Mouse (Mus musculus): ENCODE results near the gene Ddi2. TPM values are rescaled to one million over a fixed set of nuclear protein-coding genes. Genes with fewer than 3 reads are reported as not detected.

The Ddi2 gene
- total and polyA plus RNA-seq, 2 experiments from 2014 or later, result 11.5 to 32.8 TPM

GRCm38 (mm10) chr4:141681767-141682166 is 41.5 kb downstream of the Ddi2 start:
- no peak overlapping the region for H3K9ac ChIP-seq (replicated peaks; ENCODE audit: low read depth, low read length)
- H3K4me2 ChIP-seq (ENCODE audit: low read depth, low read length), result no peak overlapping the region
- no peaks in the 10 kb centered on the region for H3K9me3 ChIP-seq (replicated peaks; ENCODE audit: control insufficient read depth, low read length)
- ATAC-seq (ENCODE audit: insufficient read depth, low read depth) (peak; percentile 46; the same call in 1 of the 2 replicates), DNase-seq (ENCODE audit: low spot score) (no peak)
- H3K4me3 ChIP-seq (ENCODE audit: low read depth, low read length), result no peak overlapping the region
- H3K27me3 ChIP-seq (ENCODE audit: control insufficient read depth, insufficient read depth, low read length), result no peaks in the 10 kb centered on the region
- H3K36me3 ChIP-seq (replicated peaks; ENCODE audit: control insufficient read depth, insufficient read depth, low read length), result peaks cover 40% of the 10 kb centered on the region
- 40% methylated on average over 7 of the region's 7 CpGs for WGBS
- TF ChIP-seq EP300 (IDR thresholded peaks at IDR 0.05; ENCODE audit: low read depth) (no peak), CTCF (IDR thresholded peaks at IDR 0.05; ENCODE audit: low read depth) (no peak)
- H3K4me1 ChIP-seq (ENCODE audit: control insufficient read depth, insufficient read depth), result peaks cover 16% of the 10 kb centered on the region
- no peak overlapping the region for H3K27ac ChIP-seq (ENCODE audit: low read depth)

DNA sequence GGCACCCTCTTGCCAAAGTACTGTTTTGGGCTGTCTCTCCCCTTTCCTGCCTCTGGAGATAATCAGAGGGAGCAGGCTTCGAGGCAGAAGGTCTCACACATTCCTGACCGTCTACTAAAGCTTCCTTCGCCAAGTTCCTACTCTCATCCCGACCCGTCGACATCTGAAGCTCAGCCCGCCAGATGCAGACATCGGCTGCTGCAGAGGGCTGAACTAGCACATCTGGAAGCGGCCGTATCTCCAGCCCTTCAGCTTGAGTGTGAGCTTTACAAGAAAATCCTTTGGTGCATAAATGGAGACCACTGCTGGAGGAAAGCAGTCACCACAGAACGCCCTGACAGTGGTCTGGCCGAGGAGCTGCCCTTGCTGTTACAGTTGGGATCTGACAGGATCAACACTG is 42.3 kb downstream of the Ddi2 start:
- 25% methylated on average over 12 of the region's 12 CpGs for WGBS
- Histone ChIP-seq H3K4me2 (ENCODE audit: low read depth, low read length) (no peak overlapping the region), H3K9ac (replicated peaks; ENCODE audit: low read depth, low read length) (no peak overlapping the region), H3K9me3 (replicated peaks; ENCODE audit: control insufficient read depth, low read length) (no peaks in the 10 kb centered on the region), H3K27ac (ENCODE audit: low read depth) (peak overlapping the region; percentile 28; the same call in 1 of the 2 replicates), H3K27me3 (ENCODE audit: control insufficient read depth, insufficient read depth, low read length) (no peaks in the 10 kb centered on the region), H3K4me3 (ENCODE audit: low read depth, low read length) (no peak overlapping the region), H3K36me3 (replicated peaks; ENCODE audit: control insufficient read depth, insufficient read depth, low read length) (peaks cover 31% of the 10 kb centered on the region), H3K4me1 (ENCODE audit: control insufficient read depth, insufficient read depth) (peaks cover 21% of the 10 kb centered on the region)
- ATAC-seq (ENCODE audit: insufficient read depth, low read depth), result 0 out of 2 replicates have a peak, but pooled peaks have one; percentile 7
- no peak for DNase-seq (ENCODE audit: low spot score)
- no peak for TF ChIP-seq EP300 (IDR thresholded peaks at IDR 0.05; ENCODE audit: low read depth)
- no peak for TF ChIP-seq CTCF (IDR thresholded peaks at IDR 0.05; ENCODE audit: low read depth)

DNA sequence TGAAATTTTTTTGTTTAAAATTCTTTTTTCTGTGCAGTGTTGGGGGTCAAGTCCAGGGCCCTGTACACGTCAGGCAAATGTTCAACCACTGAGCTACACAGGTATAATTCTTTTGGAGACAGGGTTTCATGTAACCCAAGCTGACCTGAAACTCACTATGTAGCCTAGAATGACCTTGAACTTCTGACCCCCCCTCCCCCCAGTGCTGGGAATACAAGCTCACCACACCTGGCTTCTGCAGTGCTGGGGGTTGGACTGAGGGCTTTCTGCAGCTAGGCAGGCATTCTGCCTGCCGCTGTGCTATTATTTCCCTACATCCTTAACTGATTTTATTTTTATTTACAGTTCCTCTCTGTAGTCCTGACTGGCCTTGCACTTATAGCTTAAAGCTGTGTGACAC is 44.2 kb downstream of the Ddi2 start:
- no peak overlapping the region for H3K9ac ChIP-seq (replicated peaks; ENCODE audit: low read depth, low read length)
- TF ChIP-seq EP300 (IDR thresholded peaks at IDR 0.05; ENCODE audit: low read depth) (no peak), CTCF (IDR thresholded peaks at IDR 0.05; ENCODE audit: low read depth) (no peak)
- H3K4me1 ChIP-seq (ENCODE audit: control insufficient read depth, insufficient read depth), result peaks cover 21% of the 10 kb centered on the region
- no peaks in the 10 kb centered on the region for H3K9me3 ChIP-seq (replicated peaks; ENCODE audit: control insufficient read depth, low read length)
- H3K27ac ChIP-seq (ENCODE audit: low read depth), result no peak overlapping the region
- no peak for DNase-seq (ENCODE audit: low spot score)
- no peak overlapping the region for H3K4me3 ChIP-seq (ENCODE audit: low read depth, low read length)
- no peaks in the 10 kb centered on the region for H3K27me3 ChIP-seq (ENCODE audit: control insufficient read depth, insufficient read depth, low read length)
- ATAC-seq (ENCODE audit: insufficient read depth, low read depth), result no peak
- H3K4me2 ChIP-seq (ENCODE audit: low read depth, low read length), result no peak overlapping the region
- WGBS, result 78% methylated on average over 2 of the region's 2 CpGs
- H3K36me3 ChIP-seq (replicated peaks; ENCODE audit: control insufficient read depth, insufficient read depth, low read length), result peaks cover 14% of the 10 kb centered on the region

- H3K27ac ChIP-seq (ENCODE audit: low read depth), result no peak overlapping the region
- H3K9me3 ChIP-seq (replicated peaks; ENCODE audit: control insufficient read depth, low read length), result no peaks in the 10 kb centered on the region
- no peak for TF ChIP-seq CTCF (IDR thresholded peaks at IDR 0.05; ENCODE audit: low read depth)
- TF ChIP-seq EP300 (IDR thresholded peaks at IDR 0.05; ENCODE audit: low read depth), result no peak
- DNase-seq (ENCODE audit: low spot score) (no peak), ATAC-seq (ENCODE audit: insufficient read depth, low read depth) (no peak)
- H3K9ac ChIP-seq (replicated peaks; ENCODE audit: low read depth, low read length), result no peak overlapping the region
- H3K4me1 ChIP-seq (ENCODE audit: control insufficient read depth, insufficient read depth), result 0 out of 2 replicates have a peak, but pooled peaks cover 7% of the 10 kb centered on the region
- 62% methylated on average over 5 of the region's 5 CpGs for WGBS
- 0 out of 2 replicates have a peak, but pooled peaks cover 3% of the 10 kb centered on the region for H3K36me3 ChIP-seq (replicated peaks; ENCODE audit: control insufficient read depth, insufficient read depth, low read length)
- no peak overlapping the region for H3K4me3 ChIP-seq (ENCODE audit: low read depth, low read length)
- no peak overlapping the region for H3K4me2 ChIP-seq (ENCODE audit: low read depth, low read length)
- H3K27me3 ChIP-seq (ENCODE audit: control insufficient read depth, insufficient read depth, low read length), result no peaks in the 10 kb centered on the region
These were observed 46.7 kb downstream of the Ddi2 start for GRCm38 (mm10) chr4:141676462-141676979.

DNA sequence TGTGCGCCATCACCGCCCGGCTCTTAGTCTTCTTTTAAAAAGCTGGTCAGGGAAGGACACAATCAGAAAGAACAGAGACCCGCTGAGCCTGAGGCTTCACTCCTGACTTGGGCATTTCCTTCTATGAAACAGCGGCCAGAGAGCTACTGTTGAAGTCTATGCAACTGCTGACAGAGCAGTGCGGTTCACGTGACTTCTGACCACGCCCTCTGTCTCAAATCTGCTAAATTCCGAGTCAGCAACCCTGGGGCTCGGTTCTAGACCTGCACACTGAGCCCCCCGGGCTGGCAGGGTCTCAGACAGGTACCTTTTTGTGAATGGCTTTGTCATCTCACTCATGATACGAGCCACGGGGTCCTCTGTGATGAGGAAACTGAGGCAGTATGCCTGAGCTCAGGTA is 50.9 kb downstream of the Ddi2 start:
- DNase-seq (ENCODE audit: low spot score) (no peak), ATAC-seq (ENCODE audit: insufficient read depth, low read depth) (no peak)
- no peaks in the 10 kb centered on the region for H3K27me3 ChIP-seq (ENCODE audit: control insufficient read depth, insufficient read depth, low read length)
- H3K4me1 ChIP-seq (ENCODE audit: control insufficient read depth, insufficient read depth), result 0 out of 2 replicates have a peak, but pooled peaks cover 5% of the 10 kb centered on the region
- 75% methylated on average over 13 of the region's 13 CpGs for WGBS
- H3K27ac ChIP-seq (ENCODE audit: low read depth), result no peak overlapping the region
- no peak overlapping the region for H3K4me2 ChIP-seq (ENCODE audit: low read depth, low read length)
- TF ChIP-seq EP300 (IDR thresholded peaks at IDR 0.05; ENCODE audit: low read depth), result no peak
- no peak for TF ChIP-seq CTCF (IDR thresholded peaks at IDR 0.05; ENCODE audit: low read depth)
- H3K4me3 ChIP-seq (ENCODE audit: low read depth, low read length), result no peak overlapping the region
- H3K9me3 ChIP-seq (replicated peaks; ENCODE audit: control insufficient read depth, low read length), result no peaks in the 10 kb centered on the region
- no peaks in the 10 kb centered on the region for H3K36me3 ChIP-seq (replicated peaks; ENCODE audit: control insufficient read depth, insufficient read depth, low read length)
- H3K9ac ChIP-seq (replicated peaks; ENCODE audit: low read depth, low read length), result no peak overlapping the region

DNA sequence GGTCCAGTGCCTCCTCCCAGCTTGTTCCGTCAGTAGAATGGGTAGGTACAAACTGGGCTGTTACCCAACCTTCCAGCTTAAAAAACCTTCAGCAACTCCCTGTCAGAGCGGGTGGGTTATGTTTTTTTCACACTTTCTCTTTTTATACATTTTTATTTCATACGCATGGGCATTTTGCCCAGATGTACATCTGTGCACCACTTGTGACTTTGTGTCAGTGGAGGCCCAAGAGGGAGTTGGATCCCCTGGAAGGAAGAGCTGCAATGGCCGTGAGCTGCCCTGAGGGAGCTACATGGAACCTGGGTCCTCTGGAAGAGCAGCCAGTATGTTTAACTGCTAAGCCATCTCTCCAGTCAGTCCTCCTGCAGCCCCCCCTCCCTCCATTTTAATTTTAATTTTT is 51.8 kb downstream of the Ddi2 start:
- Histone ChIP-seq H3K36me3 (replicated peaks; ENCODE audit: control insufficient read depth, insufficient read depth, low read length) (no peaks in the 10 kb centered on the region), H3K4me3 (ENCODE audit: low read depth, low read length) (no peak overlapping the region), H3K4me1 (ENCODE audit: control insufficient read depth, insufficient read depth) (0 out of 2 replicates have a peak, but pooled peaks cover 5% of the 10 kb centered on the region), H3K9ac (replicated peaks; ENCODE audit: low read depth, low read length) (no peak overlapping the region), H3K27me3 (ENCODE audit: control insufficient read depth, insufficient read depth, low read length) (no peaks in the 10 kb centered on the region), H3K27ac (ENCODE audit: low read depth) (no peak overlapping the region), H3K9me3 (replicated peaks; ENCODE audit: control insufficient read depth, low read length) (no peaks in the 10 kb centered on the region), H3K4me2 (ENCODE audit: low read depth, low read length) (no peak overlapping the region)
- DNase-seq (ENCODE audit: low spot score) (no peak), ATAC-seq (ENCODE audit: insufficient read depth, low read depth) (no peak)
- no peak for TF ChIP-seq EP300 (IDR thresholded peaks at IDR 0.05; ENCODE audit: low read depth)
- TF ChIP-seq CTCF (IDR thresholded peaks at IDR 0.05; ENCODE audit: low read depth), result no peak
- 74% methylated on average over 4 of the region's 4 CpGs for WGBS
